Mouse (Mus musculus) embryonic fibroblast, embryonic 13.5 days (primary cell): ENCODE data around the gene Tnik.
A peak's percentile ranks its signal among the peaks of the same experiment; 100 is the strongest.

Source experiments
- CTCF ChIP-seq: IDR thresholded peaks from 2 replicates; pipeline ENCODE4 v1.5.1; 2011; ENCODE audit warnings: mild to moderate bottlenecking, control low read depth, low read length, moderate library complexity, borderline replicate concordance; ENCODE audit not compliant: insufficient read depth
- POLR2A ChIP-seq: IDR thresholded peaks from 2 replicates; pipeline ENCODE4 v1.6.1; 2011; ENCODE audit warnings: low read depth, mild to moderate bottlenecking, control low read depth, low read length, moderate library complexity

- TF ChIP-seq CTCF = no peak
- TF ChIP-seq POLR2A = peak; percentile 89
Measured at GRCm38 (mm10) chr3:28262371-28263001, 528 bp upstream of the Tnik start.
